Mouse (Mus musculus) 416B (cell line): ENCODE measurements at regions not wholly inside any gene's neighbourhood (a gene's known extent, or its start where the extent isn't known, plus 50 kb on each side); places are given as distances from the start of the nearest gene placed in this dataset.

Experiments used
- DNase-seq: peaks from one replicate; pipeline ENCODE4 v3.0.0; 2011; ENCODE audit warnings: low read depth

GRCm38 (mm10) chr13:24527812-24528531, 54.0 kb upstream of the Ripor2 start:
- DNase-seq, result peak; percentile 51
